Mouse (Mus musculus) limb, embryonic 13.5 days (tissue): ENCODE measurements around the gene Erg. TPM values are rescaled to one million over a fixed set of nuclear protein-coding genes. Genes with fewer than 3 reads are reported as not detected.

ENCODE experiments used
- ATAC-seq: fragments of 200-750 bp; cut with Nextera tagmentation; 2 replicates; pipeline ENCODE4 v1.8.0; 2017; ENCODE audit warnings: low read depth, moderate number of reproducible peaks, moderate TSS enrichment; ENCODE audit not compliant: low FRiP score
- H3K27ac ChIP-seq: fragments of 300-500 bp; sonication (generic); 2 replicates; pipeline ENCODE4 v1.5.1; 2015; ENCODE audit warnings: inconsistent platforms, mild to moderate bottlenecking, moderate library complexity
- H3K27me3 ChIP-seq: fragments of 300-500 bp; sonication (generic); 2 replicates; pipeline ENCODE4 v1.6.1; 2015; ENCODE audit warnings: mild to moderate bottlenecking, inconsistent platforms
- H3K36me3 ChIP-seq: fragments of 300-500 bp; sonication (generic); 2 replicates; pipeline ENCODE4 v1.6.1; 2015; ENCODE audit warnings: inconsistent platforms, mild to moderate bottlenecking, moderate library complexity
- H3K4me1 ChIP-seq: fragments of 300-500 bp; sonication (generic); 2 replicates; pipeline ENCODE4 v1.6.1; 2015; ENCODE audit warnings: inconsistent platforms
- H3K4me2 ChIP-seq: fragments of 300-500 bp; sonication (generic); replicated peaks from 2 replicates; pipeline ENCODE4 v1.6.1; 2015; ENCODE audit warnings: inconsistent platforms, mild to moderate bottlenecking, moderate library complexity
- H3K4me3 ChIP-seq: fragments of 300-500 bp; sonication (generic); 2 replicates; pipeline ENCODE4 v1.5.1; 2015; ENCODE audit warnings: moderate library complexity, mild to moderate bottlenecking, inconsistent platforms
- H3K9ac ChIP-seq: fragments of 300-500 bp; sonication (generic); 2 replicates; pipeline ENCODE4 v1.6.1; 2015; ENCODE audit warnings: mild to moderate bottlenecking, inconsistent platforms
- H3K9me3 ChIP-seq: fragments of 300-500 bp; sonication (generic); 2 replicates; pipeline ENCODE4 v1.6.1; 2016; ENCODE audit warnings: inconsistent platforms
- WGBS: fragments of 180-500 bp; shearing (Covaris S2); methylation state at CpG from one replicate; pipeline ENCODE4 v1.1.7; 2015; 5-methylcytosine and 5-hydroxymethylcytosine counted together
- polyA plus RNA-seq: library from polyadenylated mRNA; unstranded; fragments of >200 nt; fragmentation: Nextera tagmentation; extraction: Ambion mirVana; gene quantifications from 2 replicates; pipeline ENCODE4 v1.2.1, GENCODE M21; 2015

Erg gene
- polyA plus RNA-seq, 1 experiment from 2014 or later, result 27.7 TPM

DNA sequence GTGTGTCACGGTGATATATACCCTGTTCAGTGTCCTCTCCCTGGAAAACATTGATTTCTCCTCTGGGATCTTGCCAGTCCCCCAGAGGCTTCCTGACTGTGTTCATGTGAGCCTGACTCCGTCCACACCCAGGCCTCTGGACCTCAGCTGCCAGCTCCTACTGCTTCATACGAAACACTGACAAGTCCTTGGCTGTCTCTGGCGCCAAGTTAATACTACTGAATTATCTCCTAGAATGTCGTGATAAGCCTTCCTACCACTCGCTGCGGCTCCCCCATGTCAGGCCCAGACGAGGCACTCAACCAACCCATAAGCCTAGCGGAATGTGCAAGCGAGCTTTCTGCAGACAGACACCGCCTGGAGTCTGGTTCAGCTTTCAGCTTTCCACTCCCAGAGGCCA, 210.0 kb downstream of the Erg start:
- Histone ChIP-seq H3K27me3 (no peaks in the 10 kb centered on the region), H3K4me3 (no peak overlapping the region), H3K4me2 (no peak overlapping the region), H3K4me1 (peaks cover 25% of the 10 kb centered on the region), H3K27ac (0 out of 2 replicates have a peak overlapping the region, but pooled peaks have one; percentile 52), H3K36me3 (peaks cover 37% of the 10 kb centered on the region), H3K9ac (no peak overlapping the region), H3K9me3 (no peaks in the 10 kb centered on the region)
- no peak for ATAC-seq
- WGBS, result 67% methylated on average over 11 of the region's 11 CpGs

DNA sequence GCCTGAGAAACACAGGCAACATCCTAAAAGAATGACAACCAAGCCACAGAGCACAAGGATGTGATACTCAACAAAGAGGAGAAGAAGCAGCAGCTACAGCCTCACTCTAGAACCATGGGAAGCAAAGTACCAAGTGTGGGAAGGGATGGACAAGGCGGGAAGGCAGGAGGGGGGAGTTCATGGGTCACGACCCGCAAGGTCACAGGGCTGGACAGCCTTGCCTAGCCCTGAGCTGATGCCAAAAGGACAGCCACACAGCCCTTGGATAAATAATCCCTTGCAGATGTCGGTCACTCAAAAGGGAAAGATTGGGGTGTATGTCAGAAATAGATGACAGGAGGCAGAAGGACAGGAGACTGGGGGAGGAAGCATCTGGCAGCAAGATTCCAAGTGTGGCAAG, 211.7 kb downstream of the Erg start:
- H3K9ac ChIP-seq, result no peak overlapping the region
- H3K27me3 ChIP-seq, result no peaks in the 10 kb centered on the region
- H3K4me3 ChIP-seq, result no peak overlapping the region
- H3K27ac ChIP-seq, result no peak overlapping the region
- no peak overlapping the region for H3K4me2 ChIP-seq
- WGBS, result 68% methylated on average over 4 of the region's 4 CpGs
- H3K4me1 ChIP-seq, result peaks cover 25% of the 10 kb centered on the region
- no peak for ATAC-seq
- no peaks in the 10 kb centered on the region for H3K9me3 ChIP-seq
- peaks cover 30% of the 10 kb centered on the region for H3K36me3 ChIP-seq

DNA sequence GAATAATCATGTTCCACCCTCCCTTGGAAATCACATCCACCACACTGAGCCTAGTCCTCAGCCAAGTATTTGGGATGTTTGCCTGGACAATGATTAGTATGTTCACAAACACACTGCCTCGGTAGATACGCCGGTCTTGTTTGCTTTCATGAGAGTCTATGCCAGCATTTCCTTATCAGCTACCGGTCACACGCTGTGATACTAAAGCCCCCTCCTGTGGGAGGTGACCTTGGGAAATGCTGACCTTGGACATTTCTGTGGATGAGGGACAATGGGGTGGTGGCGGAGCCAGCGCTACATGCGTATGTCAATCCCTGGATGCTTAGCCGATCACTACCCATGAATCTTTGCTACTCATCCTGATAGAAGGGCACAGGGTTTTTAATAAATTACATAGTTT, 213.4 kb downstream of the Erg start:
- Histone ChIP-seq H3K36me3 (peaks cover 21% of the 10 kb centered on the region), H3K4me3 (no peak overlapping the region), H3K9me3 (no peaks in the 10 kb centered on the region), H3K4me1 (peaks cover 28% of the 10 kb centered on the region), H3K4me2 (no peak overlapping the region), H3K27me3 (no peaks in the 10 kb centered on the region), H3K9ac (no peak overlapping the region), H3K27ac (no peak overlapping the region)
- WGBS, result 98% methylated on average over 9 of the region's 9 CpGs
- no peak for ATAC-seq

DNA sequence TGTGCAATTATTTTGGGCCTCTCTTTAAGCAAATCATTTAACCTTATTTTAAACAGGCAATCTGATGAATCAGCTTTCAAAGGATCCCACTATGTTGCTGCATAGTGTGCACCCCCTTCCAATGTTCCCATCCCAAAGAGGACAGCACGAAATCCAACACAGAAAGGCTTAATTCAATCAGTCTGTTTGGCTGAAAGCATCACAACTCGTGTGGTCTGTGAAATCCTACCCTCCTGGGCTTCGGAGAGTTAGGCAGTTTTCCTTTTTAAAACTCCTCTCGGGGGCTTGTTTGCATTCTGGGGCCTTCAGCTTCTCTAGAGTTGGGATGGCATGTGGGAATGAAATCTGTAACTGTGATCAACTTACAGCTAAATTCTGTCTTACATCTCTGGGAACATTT, 214.7 kb downstream of the Erg start:
- H3K36me3 ChIP-seq, result peaks cover 24% of the 10 kb centered on the region
- WGBS, result 28% methylated on average over 4 of the region's 4 CpGs
- ATAC-seq, result no peak
- no peak overlapping the region for H3K27ac ChIP-seq
- no peak overlapping the region for H3K4me2 ChIP-seq
- H3K4me1 ChIP-seq, result peaks cover 39% of the 10 kb centered on the region
- no peak overlapping the region for H3K4me3 ChIP-seq
- no peaks in the 10 kb centered on the region for H3K9me3 ChIP-seq
- no peaks in the 10 kb centered on the region for H3K27me3 ChIP-seq
- no peak overlapping the region for H3K9ac ChIP-seq

DNA sequence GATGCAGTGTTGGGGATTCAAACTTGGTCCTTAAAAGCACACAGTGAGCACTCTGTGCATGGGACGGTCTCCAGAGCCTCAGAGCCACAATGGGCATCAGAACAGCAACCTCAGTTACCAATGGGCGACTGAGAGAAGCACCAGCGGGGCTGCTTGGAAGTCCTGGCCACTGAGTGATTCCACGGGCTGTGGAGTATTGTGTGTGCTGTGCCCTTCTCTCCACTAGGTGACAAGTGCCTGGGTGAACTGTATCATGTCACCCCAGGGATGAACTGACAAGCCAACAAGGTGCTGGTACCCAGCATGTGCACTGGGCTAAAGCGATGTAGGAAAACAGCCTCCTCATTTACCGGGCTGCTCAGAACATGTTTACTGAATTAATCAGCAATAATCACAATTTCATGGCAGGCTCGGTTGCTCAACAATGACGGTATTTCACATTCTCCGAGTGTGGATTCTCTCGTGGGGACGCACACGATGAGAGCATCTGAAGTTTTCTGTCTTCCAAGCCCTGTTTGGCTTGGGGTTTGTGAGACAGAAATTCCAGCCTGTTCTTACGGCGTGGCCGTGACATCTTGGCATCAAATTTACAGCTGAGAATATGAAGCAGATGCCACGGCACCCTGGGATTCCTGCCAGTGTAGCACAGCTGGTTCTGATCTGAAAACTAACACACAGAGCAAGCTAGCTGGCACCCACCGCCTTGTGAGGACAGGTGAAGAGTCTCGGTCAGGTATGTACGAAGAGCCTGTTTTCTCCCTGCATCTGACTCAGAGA, 219.2 kb downstream of the Erg start:
- Histone ChIP-seq H3K27me3 (no peaks in the 10 kb centered on the region), H3K27ac (no peak overlapping the region), H3K4me2 (no peak overlapping the region), H3K36me3 (peaks cover 20% of the 10 kb centered on the region), H3K4me1 (peaks cover 20% of the 10 kb centered on the region; the same call in 1 of the 2 replicates), H3K4me3 (no peak overlapping the region), H3K9ac (no peak overlapping the region), H3K9me3 (no peaks in the 10 kb centered on the region)
- WGBS, result 68% methylated on average over 19 of the region's 19 CpGs
- no peak for ATAC-seq

DNA sequence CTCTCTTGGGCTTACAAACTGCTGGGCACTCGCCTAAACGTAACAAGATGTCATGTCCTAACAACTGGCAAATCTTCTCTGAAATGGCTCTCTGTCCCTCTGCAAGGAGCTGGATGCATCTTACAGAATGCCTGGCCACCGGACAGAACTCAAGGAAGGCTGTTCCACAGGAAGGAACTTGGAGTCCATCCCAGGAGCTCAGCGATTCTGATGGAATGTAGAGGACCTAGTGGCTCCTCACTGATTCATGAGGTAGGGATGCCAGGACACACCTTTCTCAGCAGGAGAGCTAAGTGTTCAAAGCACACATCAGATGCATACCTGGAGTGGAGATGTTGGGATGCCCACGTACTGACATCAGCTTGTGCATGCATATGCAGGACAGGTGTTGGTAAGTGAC, 221.2 kb downstream of the Erg start:
- Histone ChIP-seq H3K9ac (no peak overlapping the region), H3K27ac (no peak overlapping the region), H3K4me2 (no peak overlapping the region), H3K4me1 (peaks cover 14% of the 10 kb centered on the region; the same call in 1 of the 2 replicates), H3K36me3 (peaks cover 37% of the 10 kb centered on the region), H3K27me3 (no peaks in the 10 kb centered on the region), H3K4me3 (no peak overlapping the region), H3K9me3 (no peaks in the 10 kb centered on the region)
- 89% methylated on average over 5 of the region's 5 CpGs for WGBS
- ATAC-seq, result no peak

DNA sequence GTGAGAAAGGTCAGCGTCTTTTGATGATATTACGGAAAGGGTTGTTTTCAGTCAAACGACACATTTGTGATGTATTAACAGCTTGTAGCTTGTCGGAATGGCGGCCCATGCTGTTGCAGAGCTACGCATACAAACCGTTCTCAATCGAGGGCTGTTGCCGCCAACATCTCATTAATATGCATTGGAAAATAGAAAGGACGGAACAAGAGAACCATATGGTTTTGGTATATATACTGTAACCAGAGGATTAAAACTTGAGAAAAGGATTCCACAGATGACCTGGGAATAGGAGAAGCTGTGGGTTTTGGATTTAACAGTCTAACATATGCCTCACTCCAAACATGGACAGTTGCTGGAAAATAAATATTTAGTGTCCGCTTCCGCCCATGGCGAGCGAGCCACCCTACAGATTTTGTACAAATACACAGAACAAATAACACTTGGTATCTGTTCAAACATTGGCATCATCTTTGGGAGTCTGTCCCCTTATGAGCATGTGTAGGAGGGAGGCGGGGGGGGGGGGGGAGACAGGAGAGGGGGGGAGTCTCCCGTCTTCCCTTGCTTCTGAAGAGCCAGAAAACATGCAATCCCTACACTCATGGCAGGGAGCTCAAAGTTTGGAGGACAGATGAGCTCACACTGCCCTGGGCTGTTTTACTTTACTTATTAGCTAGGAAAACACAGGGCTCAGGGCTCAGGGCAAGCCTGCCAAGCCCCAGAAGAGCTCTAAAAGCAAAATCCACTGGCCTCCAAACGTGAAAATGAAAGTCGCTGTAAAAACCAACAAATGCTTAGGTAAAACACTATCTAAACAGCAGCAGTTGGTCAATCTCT, 222.5 kb downstream of the Erg start:
- Histone ChIP-seq H3K9me3 (no peaks in the 10 kb centered on the region), H3K4me3 (no peak overlapping the region), H3K4me1 (peaks cover 14% of the 10 kb centered on the region; the same call in 1 of the 2 replicates), H3K27me3 (no peaks in the 10 kb centered on the region), H3K27ac (no peak overlapping the region), H3K9ac (no peak overlapping the region), H3K4me2 (no peak overlapping the region), H3K36me3 (peaks cover 42% of the 10 kb centered on the region)
- ATAC-seq, result no peak
- WGBS, result 84% methylated on average over 18 of the region's 18 CpGs

DNA sequence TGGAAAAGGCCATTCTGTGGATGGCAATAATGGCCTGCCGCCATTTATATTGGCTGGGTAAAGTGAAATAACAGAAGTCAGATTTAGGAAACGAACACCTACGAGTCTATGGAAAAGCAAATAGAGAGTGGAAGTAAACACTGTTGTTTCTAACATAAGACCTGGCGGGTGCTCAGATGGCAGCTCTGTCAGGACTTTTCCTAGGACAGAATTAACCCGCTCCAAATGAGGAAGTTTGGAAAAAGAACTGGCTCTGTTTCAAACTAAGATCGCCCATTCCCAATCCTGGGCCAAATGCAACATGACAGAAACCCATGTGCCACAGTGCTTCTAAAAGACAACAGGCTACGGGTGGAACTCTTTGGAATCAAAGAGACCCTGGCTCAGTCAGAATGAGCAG, 224.4 kb downstream of the Erg start:
- WGBS, result 86% methylated on average over 7 of the region's 7 CpGs
- no peak overlapping the region for H3K4me3 ChIP-seq
- H3K4me1 ChIP-seq, result 0 out of 2 replicates have a peak, but pooled peaks cover 9% of the 10 kb centered on the region
- no peak for ATAC-seq
- H3K9me3 ChIP-seq, result no peaks in the 10 kb centered on the region
- H3K4me2 ChIP-seq, result no peak overlapping the region
- H3K27me3 ChIP-seq, result no peaks in the 10 kb centered on the region
- H3K36me3 ChIP-seq, result peaks cover 46% of the 10 kb centered on the region
- H3K9ac ChIP-seq, result no peak overlapping the region
- no peak overlapping the region for H3K27ac ChIP-seq

DNA sequence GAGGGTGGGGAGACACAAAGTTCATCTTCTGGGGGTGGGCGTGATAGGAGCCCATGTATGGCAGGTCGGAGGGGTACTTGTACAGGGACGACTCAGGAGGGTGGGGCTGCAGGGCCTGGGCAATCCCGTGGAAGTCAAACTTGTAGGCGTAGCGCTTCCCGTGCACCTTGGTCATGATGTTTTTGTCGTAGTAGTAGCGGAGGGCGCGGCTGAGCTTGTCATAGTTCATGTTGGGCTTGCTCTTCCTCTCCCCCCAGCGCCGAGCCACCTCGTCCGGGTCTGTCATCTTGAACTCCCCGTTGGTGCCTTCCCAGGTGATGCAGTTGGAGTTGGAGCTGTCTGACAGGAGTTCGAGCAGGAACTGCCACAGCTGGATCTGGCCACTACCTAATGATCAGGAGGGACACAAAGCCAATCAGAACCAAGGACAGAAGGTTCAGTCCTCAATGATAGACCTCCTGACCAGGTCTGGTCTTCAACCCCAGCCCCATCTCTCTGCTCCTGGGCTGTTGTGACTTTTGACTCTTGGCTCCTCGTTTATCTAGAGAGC, 225.4 kb downstream of the Erg start:
- H3K4me1 ChIP-seq, result 0 out of 2 replicates have a peak, but pooled peaks cover 7% of the 10 kb centered on the region
- no peak overlapping the region for H3K4me2 ChIP-seq
- H3K27ac ChIP-seq, result no peak overlapping the region
- no peaks in the 10 kb centered on the region for H3K27me3 ChIP-seq
- no peak for ATAC-seq
- no peak overlapping the region for H3K4me3 ChIP-seq
- no peak overlapping the region for H3K9ac ChIP-seq
- 93% methylated on average over 18 of the region's 18 CpGs for WGBS
- peaks cover 46% of the 10 kb centered on the region for H3K36me3 ChIP-seq
- H3K9me3 ChIP-seq, result no peaks in the 10 kb centered on the region

DNA sequence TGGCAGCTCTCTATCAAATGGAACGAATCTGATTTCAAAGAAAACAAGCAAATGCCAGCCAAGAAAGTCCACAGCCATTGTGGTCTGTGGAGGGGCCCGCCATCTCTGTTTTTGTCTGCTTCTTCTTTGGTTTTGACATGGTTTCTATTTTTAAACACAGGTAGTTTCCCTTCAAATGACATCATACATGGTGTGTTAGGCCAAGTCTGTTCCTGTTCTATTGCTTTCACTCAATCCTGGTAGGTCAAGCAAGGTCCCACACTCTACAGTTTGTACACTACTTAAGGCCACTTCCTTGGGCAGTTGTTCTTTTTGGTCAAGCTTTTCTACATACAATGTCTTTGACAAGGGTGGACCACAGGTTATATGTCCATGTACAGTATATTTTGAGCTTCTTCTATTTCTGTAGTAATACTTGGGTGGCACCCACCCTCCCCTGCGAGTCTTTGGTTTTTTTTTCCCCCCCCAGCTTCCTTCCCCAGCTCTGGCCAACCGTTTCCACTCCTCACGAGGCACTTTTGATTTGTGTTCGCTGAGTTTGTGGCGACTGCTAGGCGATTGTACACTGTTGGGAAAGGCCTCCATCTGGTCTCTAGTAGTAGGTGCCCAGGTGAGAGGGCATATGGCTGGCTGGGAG, 226.1 kb downstream of the Erg start:
- H3K9ac ChIP-seq, result no peak overlapping the region
- no peak overlapping the region for H3K4me3 ChIP-seq
- ATAC-seq, result no peak
- no peaks in the 10 kb centered on the region for H3K9me3 ChIP-seq
- no peaks in the 10 kb centered on the region for H3K27me3 ChIP-seq
- 91% methylated on average over 8 of the region's 8 CpGs for WGBS
- H3K36me3 ChIP-seq, result peaks cover 44% of the 10 kb centered on the region
- H3K4me1 ChIP-seq, result 0 out of 2 replicates have a peak, but pooled peaks cover 7% of the 10 kb centered on the region
- no peak overlapping the region for H3K27ac ChIP-seq
- no peak overlapping the region for H3K4me2 ChIP-seq

DNA sequence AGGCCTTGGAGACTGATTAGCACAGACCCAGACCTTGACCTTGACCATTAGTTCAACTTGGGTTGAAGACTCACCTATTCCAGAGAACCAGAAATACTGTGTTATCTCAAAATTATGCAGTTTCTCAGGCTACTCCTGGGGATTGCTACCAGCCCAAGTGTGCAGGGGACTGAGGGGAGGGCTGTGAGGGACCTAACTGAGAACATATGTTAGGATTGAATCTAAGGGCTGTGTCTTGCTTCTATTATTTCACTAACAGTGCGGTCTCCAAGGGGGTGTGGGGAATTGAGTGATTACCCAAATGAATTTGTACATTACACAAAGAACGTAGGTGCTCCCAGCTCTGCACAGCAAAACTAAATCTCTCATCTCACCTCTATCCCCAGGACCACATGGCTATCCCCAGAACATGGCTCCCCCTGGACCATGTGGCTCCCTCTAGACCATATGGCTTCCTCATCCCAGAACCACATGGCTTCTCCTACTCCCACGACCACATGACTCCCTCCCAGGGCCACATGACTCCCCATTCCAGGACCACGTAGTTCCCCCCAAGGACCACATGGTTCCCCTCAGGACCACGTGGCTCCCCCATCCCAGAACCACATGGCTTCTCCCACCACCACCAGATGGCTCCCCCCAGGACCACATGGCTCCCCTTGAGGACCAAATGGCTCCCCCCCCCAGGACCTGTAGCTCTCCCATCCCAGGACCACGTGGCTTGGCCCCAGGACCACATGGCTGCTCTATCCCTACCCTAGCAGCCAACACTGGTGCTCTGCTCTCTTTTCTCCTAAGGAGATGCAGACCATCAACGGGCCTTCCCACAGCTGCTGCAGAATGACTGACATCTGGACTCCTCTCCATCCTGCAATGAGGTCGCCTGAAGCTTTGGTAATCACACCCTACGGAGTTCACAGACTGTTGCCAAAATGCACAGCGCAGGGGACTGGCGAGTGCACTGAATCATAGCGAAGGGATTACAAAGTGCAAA, 229.1 kb downstream of the Erg start:
- no peak overlapping the region for H3K9ac ChIP-seq
- H3K9me3 ChIP-seq, result no peaks in the 10 kb centered on the region
- H3K4me1 ChIP-seq, result peaks cover 23% of the 10 kb centered on the region
- H3K4me2 ChIP-seq, result no peak overlapping the region
- H3K27me3 ChIP-seq, result no peaks in the 10 kb centered on the region
- peak overlapping the region; percentile 55; the same call in 1 of the 2 replicates for H3K27ac ChIP-seq
- peak; percentile 58 for ATAC-seq
- no peak overlapping the region for H3K4me3 ChIP-seq
- 56% methylated on average over 12 of the region's 12 CpGs for WGBS
- peaks cover 32% of the 10 kb centered on the region for H3K36me3 ChIP-seq
